Mouse (Mus musculus) large intestine, adult 2 months (tissue): ENCODE data around the gene Syce1l. TPM values are rescaled to one million over a fixed set of nuclear protein-coding genes. Genes with fewer than 3 reads are reported as not detected.

Source experiments
- DNase-seq: peaks from one replicate; pipeline ENCODE4 v3.0.0-alpha.2; 2012; ENCODE audit warnings: low read depth, low spot score
- WGBS: fragments of 180-500 bp; shearing (Covaris S2); methylation state at CpG from one replicate; pipeline ENCODE4 v1.1.7; 2018; 5-methylcytosine and 5-hydroxymethylcytosine counted together
- polyA plus RNA-seq: library from polyadenylated mRNA; depleted of rRNA; stranded (reverse); fragments of >200 nt; gene quantifications from 2 replicates; pipeline ENCODE4 v1.2.3, GENCODE M21; 2012; rRNA removed

Syce1l gene
- not detected in 2 replicates for polyA plus RNA-seq

GRCm38 (mm10) chr8:113642926-113643325 is at the start of gene Syce1l:
Syce1l (plus strand) TSS chr8:113643213.
- no peak for DNase-seq
- WGBS = 93% methylated on average over 16 of the region's 16 CpGs

DNA sequence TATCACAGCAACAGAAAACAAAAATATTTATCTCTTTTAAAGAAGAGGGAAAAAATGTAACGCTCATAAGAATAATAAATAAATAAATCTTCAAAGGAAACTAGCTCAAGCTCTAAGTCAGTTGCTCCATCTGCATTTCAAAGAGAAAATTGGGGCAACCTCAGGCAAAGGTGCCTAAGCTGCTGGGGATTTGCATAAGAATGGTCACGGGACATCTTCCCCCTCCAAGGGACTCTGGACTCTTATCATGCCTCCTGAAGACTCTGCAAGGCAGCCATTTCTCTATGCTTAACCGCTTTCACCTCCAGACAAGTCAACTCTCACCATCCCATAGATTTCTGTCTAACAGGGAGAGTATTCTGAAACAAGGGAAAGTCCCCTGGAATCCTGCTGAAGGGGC is 44.6 kb upstream of the Syce1l start:
- WGBS = 49% methylated on average over 3 of the region's 3 CpGs
- no peak for DNase-seq

- peak; percentile 24 for DNase-seq
- 5% methylated on average over 3 of the region's 3 CpGs for WGBS
Measured at GRCm38 (mm10) chr8:113632634-113633033, 10.4 kb upstream of the Syce1l start.

DNA sequence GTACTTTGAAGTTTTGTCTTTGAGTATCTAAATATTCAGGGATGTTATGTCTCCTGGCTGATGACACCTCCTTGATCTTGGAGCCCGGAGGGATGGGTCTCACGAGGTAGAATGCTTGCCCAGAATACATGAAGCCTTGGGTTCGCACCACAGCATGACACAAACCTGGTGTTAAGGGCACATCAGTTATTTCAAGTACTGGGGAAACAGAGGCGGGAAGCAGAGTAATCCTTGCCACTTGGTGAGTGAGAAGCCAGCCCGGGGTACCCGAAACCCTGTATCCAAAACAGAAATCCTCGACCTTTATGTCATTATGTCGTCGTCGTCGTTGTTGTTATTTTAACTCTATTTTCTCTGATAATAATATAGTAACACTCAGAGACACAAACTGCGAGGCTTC is 8.9 kb upstream of the Syce1l start:
- 23% methylated on average over 12 of the region's 12 CpGs for WGBS
- no peak for DNase-seq

- WGBS = under 1% methylated on average over 42 of the region's 42 CpGs
- peak; percentile 97 for DNase-seq
Measured at GRCm38 (mm10) chr8:113634670-113635591, 8.1 kb upstream of the Syce1l start, which contains the start of gene Mon1b. Mon1b (plus strand) TSS chr8:113635587.

DNA sequence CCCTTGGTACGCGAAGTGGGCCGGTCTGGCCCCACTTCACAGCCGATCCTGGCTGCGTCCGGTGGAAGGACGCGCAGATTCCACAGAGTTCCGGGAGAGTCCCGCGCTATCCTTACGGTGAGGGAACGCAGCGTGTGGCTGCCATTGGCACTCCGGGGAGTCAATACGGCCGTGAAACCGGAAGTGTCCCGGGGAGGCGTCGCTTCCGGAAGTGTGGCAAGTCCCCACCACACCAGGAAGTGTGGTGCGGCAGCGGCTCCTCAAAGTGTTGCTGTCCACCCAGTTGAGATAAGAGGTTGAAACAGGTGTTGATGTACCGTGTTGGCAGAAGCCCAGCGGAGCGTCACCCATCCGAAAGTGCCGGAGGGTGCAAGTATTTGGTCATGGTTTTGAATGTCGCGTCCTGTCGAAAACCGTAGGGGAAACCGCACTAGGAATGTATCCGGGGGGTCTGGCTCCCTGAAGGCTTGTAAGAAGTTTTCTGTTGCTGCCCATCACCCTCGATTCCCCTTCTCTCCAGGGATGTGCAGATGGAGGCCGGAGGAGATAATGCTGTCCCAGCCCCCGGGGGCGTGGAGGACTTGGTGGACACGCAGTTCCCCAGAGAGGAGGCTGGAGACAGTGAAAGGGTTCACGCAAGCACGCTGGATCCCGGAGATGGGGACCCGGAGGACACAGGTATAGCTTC is 7.3 kb upstream of the Syce1l start:
- DNase-seq = peak; percentile 53
- under 1% methylated on average over 44 of the region's 44 CpGs for WGBS

GRCm38 (mm10) chr8:113636280-113636628 is 6.8 kb upstream of the Syce1l start:
- 33% methylated on average over 5 of the region's 5 CpGs for WGBS
- DNase-seq = no peak

DNA sequence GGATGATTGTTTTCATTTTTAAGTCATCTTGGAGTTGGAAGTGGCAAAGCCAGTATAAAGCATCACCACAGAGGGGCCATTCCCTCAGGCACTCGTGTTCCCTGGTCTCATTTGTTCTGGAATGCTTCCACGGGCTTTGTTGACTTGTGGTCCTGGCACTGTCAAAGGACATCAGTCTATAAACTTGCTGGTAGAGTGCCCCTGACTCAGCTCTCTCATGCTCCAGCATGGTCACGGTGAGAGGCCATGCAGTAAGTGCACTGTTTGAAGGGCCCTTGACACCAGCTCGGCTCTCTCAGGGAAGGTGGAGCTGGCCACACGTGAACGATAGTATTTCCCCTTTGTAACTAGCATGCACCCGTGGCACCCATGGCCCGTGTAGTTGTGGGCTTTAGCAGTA is 2.7 kb upstream of the Syce1l start:
- DNase-seq = no peak
- 83% methylated on average over 8 of the region's 8 CpGs for whole genome bisulfite sequencing

GRCm38 (mm10) chr8:113643479-113644210 is 632 bp downstream of the Syce1l start:
- 69% methylated on average over 8 of the region's 8 CpGs for WGBS
- no peak for DNase-seq

- DNase-seq = no peak
- 56% methylated on average over 5 of the region's 5 CpGs for WGBS
Measured at GRCm38 (mm10) chr8:113645220-113645619, 2.2 kb downstream of the Syce1l start.

- DNase-seq = no peak
- WGBS = 82% methylated on average over 12 of the region's 12 CpGs
Measured at GRCm38 (mm10) chr8:113652450-113652849, 9.4 kb downstream of the Syce1l start.

DNA sequence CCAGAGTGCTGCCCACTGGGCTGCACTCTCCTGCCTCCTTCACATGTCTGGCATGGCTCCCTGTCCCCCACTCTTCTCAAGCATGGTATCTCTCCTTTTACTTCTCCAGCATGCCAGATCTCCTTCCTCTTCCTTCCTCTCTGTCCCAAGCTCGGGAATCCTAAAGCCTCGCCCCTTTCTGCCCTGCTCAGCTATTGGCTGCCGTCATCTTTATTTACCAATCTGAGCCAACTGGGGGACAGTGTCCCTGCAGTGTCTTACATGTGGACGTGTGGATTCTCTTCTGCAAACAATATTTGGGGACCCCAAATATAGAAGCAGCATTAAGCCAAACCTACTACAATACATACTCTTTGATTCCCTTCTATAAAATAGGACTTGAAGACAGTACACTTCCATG is 10.1 kb downstream of the Syce1l start:
- 36% methylated on average over 4 of the region's 4 CpGs for WGBS
- DNase-seq = no peak

GRCm38 (mm10) chr8:113656154-113656553 is 13.1 kb downstream of the Syce1l start:
- 80% methylated on average over 5 of the region's 5 CpGs for WGBS
- DNase-seq = no peak

DNA sequence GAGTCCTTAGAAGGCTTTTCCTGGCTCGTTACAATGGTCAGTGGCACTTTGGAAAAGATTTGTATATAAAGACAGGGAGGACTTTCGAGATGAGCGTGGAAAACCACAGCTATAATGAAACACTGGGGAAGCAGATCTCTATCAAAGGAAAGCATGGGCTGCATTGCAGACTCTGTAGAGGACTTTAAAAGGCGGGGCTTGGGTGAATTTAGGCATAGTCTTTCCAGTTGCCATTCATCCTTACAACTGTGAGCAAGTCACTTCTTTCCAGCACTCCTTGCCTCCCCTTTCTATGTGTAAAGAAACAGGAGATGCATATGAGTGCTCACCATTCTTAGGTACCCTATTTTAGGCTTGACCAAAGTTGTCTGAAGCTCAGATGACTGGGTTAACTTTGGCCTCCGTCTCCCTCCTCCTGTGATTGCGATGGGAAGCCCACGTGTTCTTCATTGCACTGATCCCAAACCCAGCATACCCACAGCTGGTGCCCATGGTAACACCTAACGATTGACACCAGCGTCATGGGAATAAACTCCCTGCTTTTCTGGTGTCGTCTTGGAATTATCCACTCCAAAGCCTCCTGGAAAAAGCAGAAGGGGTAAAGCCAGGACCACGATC is 13.8 kb downstream of the Syce1l start:
- WGBS = 78% methylated on average over 11 of the region's 11 CpGs
- no peak for DNase-seq

DNA sequence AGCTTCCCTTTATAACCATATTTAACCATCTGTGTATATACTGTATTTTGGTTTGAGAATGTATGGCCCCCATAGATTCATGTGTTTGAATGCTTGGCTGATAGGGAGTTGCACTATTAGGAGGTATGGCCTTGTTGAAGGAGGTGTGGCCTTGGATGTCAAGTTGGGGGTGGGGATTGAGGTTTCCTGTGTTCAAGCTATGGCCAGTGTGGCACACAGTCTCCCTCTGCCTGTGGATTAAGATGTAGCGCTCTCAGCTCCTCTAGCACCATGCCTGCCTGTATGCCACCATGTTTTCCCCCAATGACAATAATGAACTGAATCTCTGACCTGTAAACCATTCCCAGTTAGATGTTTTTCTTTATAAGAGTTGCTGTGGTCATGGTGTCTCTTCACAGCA is 17.1 kb downstream of the Syce1l start:
- no peak for DNase-seq
- WGBS = 92% methylated on average over 1 of the region's 1 CpGs

DNA sequence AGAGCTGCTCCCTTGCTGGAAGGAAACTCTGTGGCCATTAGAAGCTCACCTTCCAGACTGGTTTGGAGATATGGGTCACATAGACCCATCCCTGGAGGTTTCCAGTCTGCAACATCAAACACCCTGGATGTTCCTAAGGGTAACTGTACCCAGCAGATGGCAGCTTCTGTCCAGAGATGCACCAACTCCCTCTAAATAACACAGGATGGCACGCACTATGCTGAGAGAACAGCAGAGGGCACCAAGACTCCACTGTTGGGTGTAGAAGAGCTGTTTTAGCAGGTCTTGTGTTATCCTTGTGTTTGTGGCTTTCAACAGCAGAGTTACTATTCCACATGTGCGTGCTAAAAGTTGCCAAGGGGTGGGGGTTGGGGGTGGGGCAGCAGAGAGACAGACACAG is 21.5 kb downstream of the Syce1l start:
- WGBS = 6% methylated on average over 2 of the region's 2 CpGs
- peak; percentile 21 for DNase-seq

DNA sequence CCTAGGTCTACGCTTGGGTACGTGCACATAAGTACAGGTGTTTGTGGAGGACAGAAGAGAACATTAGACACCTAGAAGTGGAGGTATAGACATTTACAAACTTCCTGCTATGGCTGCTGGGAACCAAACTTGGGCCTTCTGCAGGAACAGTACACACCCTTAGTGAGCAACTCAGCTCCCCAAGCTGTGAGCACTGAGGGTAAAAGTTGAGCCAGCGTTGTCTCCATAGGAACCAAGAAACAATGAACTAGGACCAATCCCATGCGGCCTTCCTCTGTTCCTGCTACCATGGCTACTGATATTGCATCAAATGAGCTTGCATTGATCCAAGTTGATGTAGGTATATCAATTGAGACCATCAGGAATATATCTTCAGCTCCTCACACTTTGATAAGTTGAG is 22.0 kb downstream of the Syce1l start:
- 63% methylated on average over 4 of the region's 4 CpGs for WGBS

DNA sequence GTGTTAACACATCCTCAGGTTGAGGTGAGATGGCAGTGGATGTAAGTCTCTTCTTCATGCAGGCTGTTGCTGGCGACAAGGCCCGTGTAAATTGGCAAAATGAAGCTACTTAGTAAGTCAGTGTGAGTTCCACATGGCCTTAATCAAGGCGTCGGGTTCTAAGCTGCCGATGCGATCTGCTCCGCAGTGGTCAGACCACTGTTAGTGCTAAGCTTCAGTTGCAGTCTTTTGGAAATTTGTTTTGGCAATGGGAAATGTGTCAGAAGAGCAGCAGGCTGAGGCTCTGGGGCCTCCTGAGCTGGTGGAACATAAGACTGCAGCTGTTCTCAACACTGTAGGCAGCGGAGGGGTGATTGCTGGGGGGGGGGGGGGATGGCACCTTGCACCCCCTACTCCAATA is 22.9 kb downstream of the Syce1l start:
- WGBS = 78% methylated on average over 8 of the region's 8 CpGs
- DNase-seq = no peak

More for the DNA sequence above, 22.0 kb downstream of the Syce1l start:
- no peak for DNase-seq

DNA sequence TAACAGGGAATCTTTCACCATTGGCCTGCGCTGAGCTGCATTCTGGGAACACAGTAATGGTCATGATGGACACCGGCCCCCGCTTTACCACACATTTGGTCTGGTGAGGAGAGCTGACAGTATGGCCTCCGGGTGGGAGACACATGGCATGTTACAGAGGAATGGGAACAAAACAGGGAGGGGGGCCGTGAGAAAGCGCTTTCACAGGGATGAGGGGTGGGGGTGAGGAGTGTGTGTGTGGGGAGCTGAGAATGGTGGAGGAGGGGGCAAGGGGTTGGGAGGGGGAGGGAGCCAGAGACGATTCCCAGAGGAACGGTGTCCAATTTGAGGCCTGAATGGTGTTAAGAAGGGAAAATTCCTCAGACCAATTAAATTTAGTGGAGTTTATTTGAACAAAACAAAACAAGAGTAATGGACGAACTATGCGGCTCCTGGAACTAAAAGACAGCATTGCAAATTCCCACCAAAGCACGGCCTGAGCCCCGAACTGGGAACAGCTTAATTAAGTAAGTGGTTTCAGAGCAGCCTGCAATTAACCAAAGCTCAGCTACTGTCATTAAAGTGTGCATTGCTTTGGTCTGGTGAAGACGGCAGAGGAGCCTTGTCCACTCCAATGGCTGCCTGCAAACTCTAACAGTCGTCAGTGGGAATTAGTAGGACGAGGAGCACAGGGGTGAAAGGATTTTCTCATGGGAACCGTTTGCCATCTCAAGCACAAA is 23.9 kb downstream of the Syce1l start:
- no peak for DNase-seq
- WGBS = 69% methylated on average over 16 of the region's 16 CpGs
